Mouse (Mus musculus): ENCODE results near the gene Nufip1. TPM values are rescaled to one million over a fixed set of nuclear protein-coding genes. Genes with fewer than 3 reads are reported as not detected.
"Not testable (repeated sequence)": the region's sequence is repeated elsewhere in the genome, so short reads cannot be mapped to it uniquely, and the experiment has no call there.

The Nufip1 gene
- polyA plus RNA-seq, 1 experiment, result 4.8 TPM

- Histone ChIP-seq H3K4me3 (replicated peaks) (peak overlapping the region; percentile 95), H3K4me1 (peaks cover 39% of the 10 kb centered on the region), H3K27me3 (replicated peaks) (peaks cover 9% of the 10 kb centered on the region), H3K9me3 (no peaks in the 10 kb centered on the region), H3K36me3 (replicated peaks; ENCODE audit: low read length) (no peaks in the 10 kb centered on the region)
- no peak for TF ChIP-seq GATA1 (IDR thresholded peaks at IDR 0.05; ENCODE audit: borderline replicate concordance, low read length)
- no peak for TF ChIP-seq FLI1 (IDR thresholded peaks at IDR 0.05; ENCODE audit: low read length)
Observed at GRCm38 (mm10) chr14:76151820-76152161, 41.1 kb downstream of the Nufip1 start.

- TF ChIP-seq FLI1 (IDR thresholded peaks at IDR 0.05; ENCODE audit: low read length), result no peak
- TF ChIP-seq GATA1 (IDR thresholded peaks at IDR 0.05; ENCODE audit: borderline replicate concordance, low read length), result no peak
- H3K36me3 ChIP-seq (replicated peaks; ENCODE audit: low read length), result no peaks in the 10 kb centered on the region
- no peaks in the 10 kb centered on the region for H3K9me3 ChIP-seq
- H3K4me1 ChIP-seq, result peaks cover 44% of the 10 kb centered on the region
- H3K4me3 ChIP-seq (replicated peaks), result peak overlapping the region; percentile 95
- peaks cover 6% of the 10 kb centered on the region for H3K27me3 ChIP-seq (replicated peaks)
Observed at GRCm38 (mm10) chr14:76152162-76153002, 41.7 kb downstream of the Nufip1 start.

- TF ChIP-seq GATA1 (IDR thresholded peaks at IDR 0.05; ENCODE audit: borderline replicate concordance, low read length) (no peak), FLI1 (IDR thresholded peaks at IDR 0.05; ENCODE audit: low read length) (no peak)
- Histone ChIP-seq H3K27me3 (replicated peaks) (peaks cover 6% of the 10 kb centered on the region), H3K4me3 (replicated peaks) (peak overlapping the region; percentile 95), H3K9me3 (no peaks in the 10 kb centered on the region), H3K4me1 (peaks cover 51% of the 10 kb centered on the region), H3K36me3 (replicated peaks; ENCODE audit: low read length) (no peaks in the 10 kb centered on the region)
Observed at GRCm38 (mm10) chr14:76153003-76153675, 42.4 kb downstream of the Nufip1 start.

- Histone ChIP-seq H3K9me3 (no peaks in the 10 kb centered on the region), H3K36me3 (replicated peaks; ENCODE audit: low read length) (no peaks in the 10 kb centered on the region), H3K4me3 (replicated peaks) (no peak overlapping the region), H3K4me1 (peaks cover 51% of the 10 kb centered on the region), H3K27me3 (replicated peaks) (peaks cover 6% of the 10 kb centered on the region)
- TF ChIP-seq FLI1 (IDR thresholded peaks at IDR 0.05; ENCODE audit: low read length), result no peak
- TF ChIP-seq GATA1 (IDR thresholded peaks at IDR 0.05; ENCODE audit: borderline replicate concordance, low read length), result no peak
Observed at GRCm38 (mm10) chr14:76153828-76154227, 43.1 kb downstream of the Nufip1 start.

- no peak overlapping the region for H3K4me3 ChIP-seq (replicated peaks)
- H3K4me1 ChIP-seq, result peaks cover 19% of the 10 kb centered on the region
- no peak for TF ChIP-seq GATA1 (IDR thresholded peaks at IDR 0.05; ENCODE audit: borderline replicate concordance, low read length)
- TF ChIP-seq FLI1 (IDR thresholded peaks at IDR 0.05; ENCODE audit: low read length), result no peak
- H3K27me3 ChIP-seq (replicated peaks), result peaks cover 18% of the 10 kb centered on the region
- no peaks in the 10 kb centered on the region for H3K36me3 ChIP-seq (replicated peaks; ENCODE audit: low read length)
- no peaks in the 10 kb centered on the region for H3K9me3 ChIP-seq
Observed at GRCm38 (mm10) chr14:76158192-76158785, 47.6 kb downstream of the Nufip1 start.

GRCm38 (mm10) chr14:76160580-76160979 is 49.9 kb downstream of the Nufip1 start:
- not testable (repeated sequence) for H3K36me3 ChIP-seq (replicated peaks; ENCODE audit: low read length); H3K4me3 ChIP-seq (replicated peaks); H3K9me3 ChIP-seq
- Histone ChIP-seq H3K27me3 (replicated peaks) (peaks cover 35% of the 10 kb centered on the region), H3K4me1 (peaks cover 24% of the 10 kb centered on the region)

GRCm38 (mm10) chr14:76164236-76164635 is 53.5 kb downstream of the Nufip1 start:
- Histone ChIP-seq H3K4me1 (peaks cover 8% of the 10 kb centered on the region; the same call in 1 of the 2 replicates), H3K4me3 (replicated peaks) (no peak overlapping the region), H3K36me3 (replicated peaks; ENCODE audit: low read length) (no peaks in the 10 kb centered on the region), H3K27me3 (replicated peaks) (peaks cover 30% of the 10 kb centered on the region), H3K9me3 (no peaks in the 10 kb centered on the region)
- TF ChIP-seq FLI1 (IDR thresholded peaks at IDR 0.05; ENCODE audit: low read length), result no peak
- no peak for TF ChIP-seq GATA1 (IDR thresholded peaks at IDR 0.05; ENCODE audit: borderline replicate concordance, low read length)

- TF ChIP-seq FLI1 (IDR thresholded peaks at IDR 0.05; ENCODE audit: low read length), result no peak
- no peak for TF ChIP-seq GATA1 (IDR thresholded peaks at IDR 0.05; ENCODE audit: borderline replicate concordance, low read length)
- peaks cover 29% of the 10 kb centered on the region for H3K27me3 ChIP-seq (replicated peaks)
Observed at GRCm38 (mm10) chr14:76164904-76165755, 54.4 kb downstream of the Nufip1 start.

GRCm38 (mm10) chr14:76169876-76170466 is 59.3 kb downstream of the Nufip1 start:
- H3K4me1 ChIP-seq, result peaks cover 2% of the 10 kb centered on the region; the same call in 1 of the 2 replicates
- no peak overlapping the region for H3K4me3 ChIP-seq (replicated peaks)
- H3K9me3 ChIP-seq, result no peaks in the 10 kb centered on the region
- TF ChIP-seq GATA1 (IDR thresholded peaks at IDR 0.05; ENCODE audit: borderline replicate concordance, low read length), result no peak
- TF ChIP-seq FLI1 (IDR thresholded peaks at IDR 0.05; ENCODE audit: low read length), result no peak
- no peaks in the 10 kb centered on the region for H3K36me3 ChIP-seq (replicated peaks; ENCODE audit: low read length)
- H3K27me3 ChIP-seq (replicated peaks), result peaks cover 13% of the 10 kb centered on the region

More at GRCm38 (mm10) chr14:76164904-76165755, 54.4 kb downstream of the Nufip1 start:
- peaks cover 8% of the 10 kb centered on the region; the same call in 1 of the 2 replicates for H3K4me1 ChIP-seq
- no peaks in the 10 kb centered on the region for H3K9me3 ChIP-seq
- peak overlapping the region; percentile 54 for H3K4me3 ChIP-seq (replicated peaks)
- no peaks in the 10 kb centered on the region for H3K36me3 ChIP-seq (replicated peaks; ENCODE audit: low read length)

All from megakaryocyte, embryonic 14.5 days (primary cell).